Mouse (Mus musculus): ENCODE data around the gene Tubb2a.

- TF ChIP-seq CTCF (IDR thresholded peaks at IDR 0.05; ENCODE audit: low read depth): no peak
- no peak for TF ChIP-seq EP300 (IDR thresholded peaks at IDR 0.05; ENCODE audit: low read depth)
Measured at GRCm38 (mm10) chr13:34037172-34038055, 40.4 kb downstream of the Tubb2a start, which contains the start of gene Bphl.

Data from liver, embryonic 14.5 days (tissue).